Mouse (Mus musculus) kidney, embryonic 15.5 days (tissue): Measurements from ENCODE around the gene Zfp541. TPM values are rescaled to one million over a fixed set of nuclear protein-coding genes. Genes with fewer than 3 reads are reported as not detected.

Experiments used
- ATAC-seq: fragments of 200-750 bp; cut with Nextera tagmentation; replicated peaks from 2 replicates; pipeline ENCODE4 v1.8.0; 2017; ENCODE audit warnings: moderate TSS enrichment; ENCODE audit not compliant: low FRiP score
- H3K27ac ChIP-seq: fragments of 300-500 bp; sonication (generic); 2 replicates; pipeline ENCODE4 v1.5.1; 2015; ENCODE audit warnings: mild to moderate bottlenecking, inconsistent platforms
- H3K27me3 ChIP-seq: fragments of 300-500 bp; sonication (generic); 2 replicates; pipeline ENCODE4 v1.6.1; 2015; ENCODE audit warnings: inconsistent platforms
- H3K36me3 ChIP-seq: fragments of 300-500 bp; sonication (generic); 2 replicates; pipeline ENCODE4 v1.6.1; 2015; ENCODE audit warnings: inconsistent platforms
- H3K4me1 ChIP-seq: fragments of 300-500 bp; sonication (generic); 2 replicates; pipeline ENCODE4 v1.6.1; 2015; ENCODE audit warnings: inconsistent platforms
- H3K4me2 ChIP-seq: fragments of 300-500 bp; sonication (generic); 2 replicates; pipeline ENCODE4 v1.6.1; 2015; ENCODE audit warnings: moderate library complexity, mild to moderate bottlenecking, inconsistent platforms
- H3K4me3 ChIP-seq: fragments of 300-500 bp; sonication (generic); replicated peaks from 2 replicates; pipeline ENCODE4 v1.5.1; 2015; ENCODE audit warnings: mild to moderate bottlenecking, inconsistent platforms
- H3K9ac ChIP-seq: fragments of 300-500 bp; sonication (generic); 2 replicates; pipeline ENCODE4 v1.6.1; 2015; ENCODE audit warnings: mild to moderate bottlenecking, inconsistent platforms
- H3K9me3 ChIP-seq: fragments of 300-500 bp; sonication (generic); replicated peaks from 2 replicates; pipeline ENCODE4 v1.6.1; 2016; ENCODE audit warnings: inconsistent platforms
- WGBS: fragments of 180-500 bp; shearing (Covaris S2); methylation state at CpG from one replicate; pipeline ENCODE4 v1.1.7; 2015; ENCODE audit warnings: mixed read lengths; 5-methylcytosine and 5-hydroxymethylcytosine counted together
- polyA plus RNA-seq: library from polyadenylated mRNA; unstranded; fragments of >200 nt; fragmentation: Nextera tagmentation; extraction: Ambion mirVana; gene quantifications from 2 replicates; pipeline ENCODE4 v1.2.1, GENCODE M21; 2015

Zfp541 gene
- polyA plus RNA-seq, result 0.13 TPM in 1 of 2 replicates, not detected in the other

DNA sequence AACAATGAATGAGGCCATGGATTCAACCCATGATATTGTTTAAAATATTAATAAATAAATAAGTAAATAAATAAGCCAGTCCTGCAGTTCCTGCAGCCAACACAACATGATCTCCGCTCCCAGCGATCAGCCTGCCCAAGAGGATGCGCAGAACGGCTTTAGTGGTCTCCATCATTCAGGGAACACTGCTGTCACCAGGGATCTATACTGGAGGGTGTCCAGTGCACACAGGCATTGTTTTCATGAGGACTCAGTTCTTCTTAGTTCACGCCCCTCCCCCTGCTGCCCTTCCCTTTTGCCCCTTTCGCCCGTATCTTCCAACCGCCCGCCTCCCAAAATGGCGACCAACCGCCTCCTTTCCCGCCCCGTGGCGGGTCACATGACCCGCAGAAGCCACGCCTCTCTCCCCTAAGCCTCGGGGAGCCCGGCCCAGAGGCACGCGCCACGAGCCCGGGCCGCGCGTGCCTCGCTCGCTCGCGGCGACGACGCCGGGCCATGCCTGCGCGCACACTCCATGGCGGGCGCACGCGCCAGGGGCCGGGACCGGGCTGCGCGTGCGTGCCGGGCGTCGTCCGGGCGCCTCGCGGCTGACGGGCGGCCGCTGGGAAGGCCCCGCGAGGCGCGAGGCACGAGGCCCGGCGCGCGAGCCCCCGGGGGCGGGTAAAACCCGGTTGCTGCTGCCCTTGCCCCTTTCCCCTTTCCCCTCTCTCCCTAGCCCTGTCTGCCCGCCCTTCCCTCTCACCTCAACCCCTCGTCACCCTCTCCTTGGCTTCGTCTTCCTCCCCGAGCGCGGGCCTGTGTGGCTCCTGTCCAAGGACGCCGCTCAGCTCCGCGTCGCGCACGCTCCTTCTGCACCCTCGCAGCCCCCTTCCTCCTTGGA is at the start of gene Zfp541:
Gene Zfp541, plus strand, starts transcription at position 596 of the 880 bp plus-strand sequence.
- H3K9me3 ChIP-seq, result 0 out of 2 replicates have a peak, but pooled peaks cover 7% of the 10 kb centered on the region
- peaks cover 30% of the 10 kb centered on the region for H3K27me3 ChIP-seq
- peaks cover 4% of the 10 kb centered on the region; the same call in 1 of the 2 replicates for H3K4me1 ChIP-seq
- no peak within 1 kb of the TSS for H3K9ac ChIP-seq
- peak within 1 kb of the TSS; percentile 10; the same call in 1 of the 2 replicates for H3K4me3 ChIP-seq
- peak within 1 kb of the TSS; percentile 34; the same call in 1 of the 2 replicates for H3K4me2 ChIP-seq
- H3K36me3 ChIP-seq, result no peaks in the 10 kb centered on the region
- no peak for ATAC-seq
- no peak within 1 kb of the TSS for H3K27ac ChIP-seq
- WGBS, result 51% methylated on average over 71 of the region's 80 CpGs

DNA sequence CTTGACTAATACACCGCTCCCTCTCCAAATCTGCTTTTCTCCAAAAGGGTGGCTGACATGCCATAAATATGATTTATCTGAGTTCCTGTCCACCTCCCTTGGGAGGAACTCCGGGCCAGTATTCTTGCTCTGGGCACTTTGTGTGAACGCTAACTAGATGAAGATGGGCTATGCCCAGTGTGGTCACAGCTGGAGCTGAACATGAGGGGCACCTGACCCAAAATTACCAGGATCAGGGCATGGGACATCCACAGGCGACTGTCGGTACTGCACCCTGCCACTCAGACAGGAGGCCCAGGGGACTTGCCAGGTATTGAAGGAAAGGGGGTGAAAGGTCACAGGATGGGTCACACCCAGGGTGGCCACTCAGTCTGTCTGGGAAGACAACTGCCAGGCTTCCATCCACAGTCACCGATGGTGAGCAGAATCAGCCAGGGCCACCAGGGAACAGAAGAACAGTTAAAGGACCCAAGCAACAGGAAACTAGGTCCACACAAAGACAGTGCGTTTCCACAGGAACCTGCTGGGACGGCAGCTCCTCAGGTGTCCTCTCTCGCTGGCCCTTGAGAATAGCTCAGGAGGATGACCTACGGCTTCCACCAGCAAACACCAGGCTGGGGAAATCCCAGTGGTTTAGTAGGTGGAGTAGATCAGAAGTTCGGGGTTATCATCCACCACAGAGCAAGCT is 48.9 kb upstream of the Zfp541 start:
- H3K9me3 ChIP-seq, result no peaks in the 10 kb centered on the region
- 0 out of 2 replicates have a peak, but pooled peaks have one; percentile 27 for ATAC-seq
- WGBS, result 57% methylated on average over 11 of the region's 11 CpGs
- no peaks in the 10 kb centered on the region for H3K27me3 ChIP-seq
- H3K4me1 ChIP-seq, result peaks cover 32% of the 10 kb centered on the region
- H3K4me2 ChIP-seq, result no peak overlapping the region
- H3K9ac ChIP-seq, result no peak overlapping the region
- no peak overlapping the region for H3K4me3 ChIP-seq
- H3K36me3 ChIP-seq, result no peaks in the 10 kb centered on the region
- no peak overlapping the region for H3K27ac ChIP-seq

DNA sequence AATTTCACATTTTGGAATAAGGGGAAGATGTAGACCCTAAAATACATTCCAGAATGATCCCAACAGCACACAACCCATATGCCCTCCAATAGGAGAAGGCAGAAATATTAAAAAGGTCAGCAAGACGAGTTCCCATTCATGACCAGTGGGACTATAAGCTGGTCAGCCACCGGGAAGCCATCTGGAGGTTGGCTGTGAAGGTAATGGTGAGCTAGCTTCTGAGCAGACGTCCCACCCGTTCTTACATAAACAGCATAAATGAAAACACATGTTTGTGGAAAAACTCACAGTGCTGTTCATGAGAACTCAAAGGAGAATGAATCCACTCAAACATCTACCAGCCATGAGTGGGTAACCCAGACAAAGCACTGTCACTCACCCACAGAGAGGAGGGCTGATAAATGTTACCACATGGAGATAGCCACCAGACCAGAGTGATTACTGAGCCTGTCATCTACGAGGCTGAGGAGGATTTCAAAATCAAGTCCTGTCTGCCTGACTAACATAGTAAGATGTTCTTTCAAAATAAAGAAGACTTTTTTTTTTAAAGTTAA is 47.8 kb upstream of the Zfp541 start:
- no peak overlapping the region for H3K9ac ChIP-seq
- H3K4me2 ChIP-seq, result no peak overlapping the region
- peaks cover 38% of the 10 kb centered on the region for H3K4me1 ChIP-seq
- no peak for ATAC-seq
- H3K27me3 ChIP-seq, result no peaks in the 10 kb centered on the region
- whole genome bisulfite sequencing, result 76% methylated on average over 5 of the region's 5 CpGs
- H3K27ac ChIP-seq, result no peak overlapping the region
- no peaks in the 10 kb centered on the region for H3K9me3 ChIP-seq
- H3K36me3 ChIP-seq, result no peaks in the 10 kb centered on the region
- H3K4me3 ChIP-seq, result no peak overlapping the region

DNA sequence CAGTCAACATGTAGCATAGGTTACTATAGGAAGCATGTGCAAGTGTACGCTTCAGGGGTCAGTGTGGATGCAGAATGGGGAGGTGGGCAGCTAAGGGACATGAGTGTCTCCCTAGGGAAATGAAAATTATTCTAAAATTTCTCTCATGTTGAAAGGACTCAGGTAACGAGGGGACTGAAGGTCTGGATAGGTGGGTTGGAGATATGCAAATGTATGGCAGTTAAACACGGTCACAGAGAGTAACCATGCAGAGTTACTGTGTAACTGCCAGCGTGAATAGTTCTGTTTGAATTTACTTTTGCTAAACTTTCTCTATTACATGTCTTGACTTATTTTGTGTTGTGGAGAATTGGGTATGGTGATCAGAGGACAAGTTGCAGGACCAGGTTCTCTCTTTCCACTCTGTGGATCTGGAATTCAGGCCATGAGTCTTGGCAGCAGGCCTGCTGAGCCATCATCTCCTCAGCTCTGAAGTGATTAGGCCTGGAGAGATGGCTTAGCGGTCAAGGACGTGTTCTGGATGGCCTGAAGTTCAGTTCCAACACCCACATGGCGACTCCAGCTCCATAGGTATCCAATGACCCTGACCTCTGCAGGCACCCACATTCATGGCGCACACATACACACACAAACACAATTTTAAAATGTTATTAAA is 47.0 kb upstream of the Zfp541 start:
- Histone ChIP-seq H3K36me3 (no peaks in the 10 kb centered on the region), H3K4me3 (no peak overlapping the region), H3K27ac (peak overlapping the region; percentile 51), H3K27me3 (no peaks in the 10 kb centered on the region), H3K9ac (no peak overlapping the region), H3K9me3 (no peaks in the 10 kb centered on the region), H3K4me2 (no peak overlapping the region), H3K4me1 (peaks cover 39% of the 10 kb centered on the region)
- WGBS, result 76% methylated on average over 8 of the region's 8 CpGs
- no peak for ATAC-seq

DNA sequence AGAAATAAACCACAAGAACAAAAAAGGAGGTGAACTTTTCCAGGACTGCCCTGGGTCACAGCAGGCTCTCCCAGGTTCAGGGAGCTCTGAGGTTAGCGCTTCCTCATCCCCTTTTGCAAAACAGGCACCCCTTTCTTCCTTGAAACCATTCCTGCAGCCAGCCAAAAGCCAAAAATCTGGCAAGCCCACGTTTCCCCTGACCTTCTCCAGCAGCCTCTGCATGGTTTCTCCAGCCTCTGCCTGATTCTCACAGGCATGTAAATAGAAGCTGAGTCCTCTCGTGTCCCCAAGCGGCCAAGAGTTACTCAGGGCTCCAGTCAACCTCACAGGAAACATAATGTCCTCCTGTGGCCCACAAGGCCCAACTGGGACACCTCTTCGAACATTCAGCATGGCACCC is 46.2 kb upstream of the Zfp541 start:
- 90% methylated on average over 5 of the region's 5 CpGs for WGBS
- no peak overlapping the region for H3K4me2 ChIP-seq
- ATAC-seq, result no peak
- no peaks in the 10 kb centered on the region for H3K9me3 ChIP-seq
- H3K4me1 ChIP-seq, result peaks cover 44% of the 10 kb centered on the region
- H3K4me3 ChIP-seq, result no peak overlapping the region
- no peaks in the 10 kb centered on the region for H3K27me3 ChIP-seq
- H3K9ac ChIP-seq, result no peak overlapping the region
- H3K36me3 ChIP-seq, result no peaks in the 10 kb centered on the region
- 0 out of 2 replicates have a peak overlapping the region, but pooled peaks have one; percentile 51 for H3K27ac ChIP-seq

DNA sequence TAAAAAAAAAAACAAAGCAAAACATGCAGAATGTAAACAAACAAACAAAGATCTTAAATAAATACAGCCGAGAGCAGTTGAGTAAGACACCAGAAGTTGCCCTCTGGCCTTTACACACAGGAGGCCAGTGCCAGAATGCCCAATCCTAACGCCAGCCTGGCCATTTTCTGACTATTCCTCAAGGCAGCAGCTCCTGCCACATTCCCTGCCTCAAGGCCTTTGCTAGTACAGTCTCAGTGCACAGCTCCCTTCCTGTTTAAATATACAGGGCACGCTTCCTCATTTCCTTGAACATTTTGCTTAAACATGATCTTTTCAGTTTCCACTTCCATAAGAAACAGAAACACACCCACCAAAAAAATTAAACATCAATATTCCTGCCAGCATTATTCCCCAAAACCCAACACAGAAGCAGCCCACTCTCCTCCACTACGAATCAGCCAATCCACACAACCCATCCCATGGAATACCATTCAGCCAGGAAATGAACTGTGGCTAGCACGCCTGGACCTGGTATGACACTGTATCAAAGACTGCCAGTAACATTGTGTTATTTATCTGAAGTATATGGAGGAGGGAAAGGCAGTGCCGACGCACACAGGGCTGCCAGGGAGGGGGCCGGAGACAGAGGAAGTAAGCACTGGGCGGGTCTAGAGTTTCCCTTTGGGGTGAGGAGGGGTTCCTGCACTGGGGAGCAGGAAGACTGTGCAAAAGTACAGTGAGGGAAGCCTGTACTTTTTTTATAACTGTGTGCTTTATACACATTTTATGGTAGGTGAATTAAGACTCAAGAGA is 43.4 kb upstream of the Zfp541 start:
- H3K4me3 ChIP-seq, result no peak overlapping the region
- H3K9me3 ChIP-seq, result no peaks in the 10 kb centered on the region
- no peaks in the 10 kb centered on the region for H3K27me3 ChIP-seq
- peak; percentile 54 for ATAC-seq
- H3K27ac ChIP-seq, result peak overlapping the region; percentile 66
- WGBS, result 72% methylated on average over 9 of the region's 9 CpGs
- no peak overlapping the region for H3K4me2 ChIP-seq
- no peak overlapping the region for H3K9ac ChIP-seq
- no peaks in the 10 kb centered on the region for H3K36me3 ChIP-seq
- H3K4me1 ChIP-seq, result peaks cover 32% of the 10 kb centered on the region

DNA sequence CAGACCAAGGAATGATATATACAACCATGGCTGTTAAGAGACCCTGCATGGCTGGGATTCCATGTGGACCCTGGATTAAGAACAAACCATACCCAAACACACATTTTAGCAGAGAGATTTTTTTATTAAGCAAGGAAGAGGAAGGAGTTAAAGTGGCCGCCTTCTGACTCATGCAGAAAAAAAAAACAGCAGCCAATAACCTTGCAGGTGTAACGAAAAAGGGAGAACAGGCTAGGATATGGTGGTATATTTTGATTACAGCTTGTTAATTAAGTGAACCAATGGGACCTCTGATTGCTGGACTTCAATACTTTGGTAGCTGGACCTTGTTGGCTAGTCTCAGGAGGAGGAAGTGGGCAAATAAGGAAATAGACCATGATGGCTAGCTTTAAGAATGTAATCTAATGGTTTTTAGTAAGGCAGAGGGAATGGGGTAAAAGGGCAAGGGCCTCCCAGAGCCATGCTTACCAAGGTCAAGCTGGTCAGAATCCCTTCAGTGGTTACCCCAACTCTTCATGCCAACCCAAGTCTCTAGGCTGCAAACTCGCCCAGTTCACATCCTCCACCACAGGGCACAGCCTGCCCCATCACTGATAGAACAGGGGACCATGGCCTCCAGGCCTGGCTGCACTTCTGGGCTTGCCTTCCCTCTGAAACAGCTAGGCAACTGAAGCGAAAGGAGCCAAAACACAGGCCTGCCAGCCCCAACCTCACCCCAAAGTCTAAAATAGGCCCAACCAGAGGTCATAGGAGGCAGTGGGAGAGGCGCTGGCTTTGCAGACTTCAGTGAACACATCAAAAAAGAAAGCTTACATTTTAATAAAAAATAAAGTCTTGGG is 42.1 kb upstream of the Zfp541 start:
- Histone ChIP-seq H3K4me1 (peaks cover 30% of the 10 kb centered on the region), H3K9ac (no peak overlapping the region), H3K27me3 (no peaks in the 10 kb centered on the region), H3K27ac (peak overlapping the region; percentile 66; the same call in 1 of the 2 replicates), H3K9me3 (no peaks in the 10 kb centered on the region), H3K4me3 (no peak overlapping the region), H3K4me2 (no peak overlapping the region), H3K36me3 (no peaks in the 10 kb centered on the region)
- 81% methylated on average over 5 of the region's 5 CpGs for WGBS
- no peak for ATAC-seq

DNA sequence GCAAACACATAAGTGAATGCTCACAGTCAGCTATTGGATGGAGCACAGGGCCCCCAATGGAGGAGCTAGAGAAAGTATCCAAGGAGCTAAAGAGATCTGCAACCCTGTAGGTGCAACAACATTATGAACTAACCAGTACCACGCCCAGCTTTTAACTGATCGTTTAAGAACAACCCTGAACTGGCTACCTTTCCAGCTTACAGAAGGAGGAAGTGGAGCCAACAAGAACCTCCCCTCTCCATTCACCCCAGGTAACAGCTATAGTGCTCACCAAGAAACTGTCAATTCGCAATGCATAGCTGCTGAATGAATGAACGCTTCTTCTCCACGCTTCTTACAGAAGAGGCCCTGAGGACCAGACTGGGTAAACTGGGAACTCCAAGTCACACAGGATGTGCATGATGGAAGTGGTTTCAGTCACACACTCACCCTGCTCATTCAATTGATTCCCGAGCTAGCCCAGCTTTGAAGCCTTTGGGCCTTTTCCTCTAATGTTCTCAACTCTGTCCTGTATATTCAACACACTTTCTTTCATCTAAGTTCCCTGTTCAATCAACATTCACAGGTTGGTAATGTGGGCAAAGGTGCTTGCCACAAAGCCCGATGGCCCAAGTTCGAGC is 36.9 kb upstream of the Zfp541 start:
- H3K4me3 ChIP-seq, result no peak overlapping the region
- H3K9me3 ChIP-seq, result no peaks in the 10 kb centered on the region
- H3K27ac ChIP-seq, result no peak overlapping the region
- H3K4me2 ChIP-seq, result no peak overlapping the region
- no peak overlapping the region for H3K9ac ChIP-seq
- no peaks in the 10 kb centered on the region for H3K27me3 ChIP-seq
- ATAC-seq, result no peak
- peaks cover 20% of the 10 kb centered on the region for H3K4me1 ChIP-seq
- H3K36me3 ChIP-seq, result peaks cover 6% of the 10 kb centered on the region; the same call in 1 of the 2 replicates
- WGBS, result 91% methylated on average over 8 of the region's 8 CpGs

DNA sequence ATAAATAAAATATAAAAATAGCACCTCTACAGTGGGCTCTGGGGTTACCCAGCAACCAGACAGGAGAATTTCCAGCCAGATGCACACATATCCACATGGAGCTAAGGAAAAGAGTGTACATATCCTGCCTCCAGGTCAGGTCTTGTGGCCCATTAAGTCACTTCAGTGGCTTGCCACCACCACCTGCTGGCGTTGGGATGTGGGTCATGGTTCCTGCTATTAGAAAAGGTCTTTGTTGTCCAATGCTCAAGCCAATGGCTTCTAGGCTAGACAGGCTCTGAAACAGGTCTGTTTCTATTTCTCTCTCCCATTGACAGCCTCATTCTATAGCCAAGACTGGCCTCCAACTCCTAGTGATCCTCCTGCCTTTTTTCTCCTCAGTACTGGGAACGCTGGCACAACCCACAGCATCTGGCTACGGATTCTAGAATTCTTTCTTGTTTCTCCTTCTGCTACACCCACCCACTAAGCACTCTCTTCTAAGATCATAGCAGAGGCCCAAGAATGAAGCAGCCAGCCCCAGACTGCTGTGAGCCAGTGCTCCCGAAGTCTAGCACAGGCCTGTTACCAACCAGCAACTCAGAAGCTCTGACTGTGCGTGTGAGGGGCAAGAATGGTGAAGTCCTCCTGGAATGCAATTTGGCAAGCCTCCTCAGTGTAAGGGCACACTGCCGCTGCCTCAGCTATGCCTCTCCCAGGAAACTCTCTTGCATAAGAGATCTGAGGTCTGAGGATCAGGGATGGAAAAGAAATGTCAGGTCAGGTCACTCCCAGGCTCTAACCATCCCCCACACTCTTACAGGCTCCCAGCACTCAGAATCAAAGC is 33.3 kb upstream of the Zfp541 start:
- ATAC-seq, result no peak
- H3K27me3 ChIP-seq, result no peaks in the 10 kb centered on the region
- peaks cover 11% of the 10 kb centered on the region; the same call in 1 of the 2 replicates for H3K4me1 ChIP-seq
- H3K4me3 ChIP-seq, result no peak overlapping the region
- no peak overlapping the region for H3K4me2 ChIP-seq
- 84% methylated on average over 6 of the region's 6 CpGs for WGBS
- no peak overlapping the region for H3K9ac ChIP-seq
- H3K27ac ChIP-seq, result no peak overlapping the region
- peaks cover 22% of the 10 kb centered on the region for H3K36me3 ChIP-seq
- no peaks in the 10 kb centered on the region for H3K9me3 ChIP-seq
